Mouse (Mus musculus): Measurements from ENCODE around the gene Ccser1.
"Not testable (repeated sequence)": the region's sequence is repeated elsewhere in the genome, so short reads cannot be mapped to it uniquely, and the experiment has no call there.

Gene Ccser1

DNA sequence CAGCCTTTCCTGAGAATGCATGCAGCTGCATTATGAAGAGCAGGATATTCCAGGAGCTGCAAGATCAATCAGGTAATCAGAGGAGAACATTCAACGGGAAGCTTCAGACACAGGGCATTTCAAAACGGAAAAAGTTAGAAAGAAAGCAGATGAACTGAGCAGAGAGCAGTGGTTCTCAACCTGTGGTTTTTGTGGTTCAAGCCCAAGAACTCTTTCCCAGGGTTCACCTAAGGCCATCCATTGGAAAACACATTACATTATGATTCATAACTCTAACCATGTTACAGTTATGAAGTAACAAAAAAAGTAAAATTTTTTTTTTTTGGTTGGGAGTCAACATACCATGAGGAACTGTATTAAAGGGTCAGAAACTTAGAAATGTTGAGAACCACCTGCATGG, 37.6 kb downstream of the Ccser1 start:
- in situ Hi-C loops (cut with MboI; ENCODE audit: low sequenced_read_pairs) = no loop called here

DNA sequence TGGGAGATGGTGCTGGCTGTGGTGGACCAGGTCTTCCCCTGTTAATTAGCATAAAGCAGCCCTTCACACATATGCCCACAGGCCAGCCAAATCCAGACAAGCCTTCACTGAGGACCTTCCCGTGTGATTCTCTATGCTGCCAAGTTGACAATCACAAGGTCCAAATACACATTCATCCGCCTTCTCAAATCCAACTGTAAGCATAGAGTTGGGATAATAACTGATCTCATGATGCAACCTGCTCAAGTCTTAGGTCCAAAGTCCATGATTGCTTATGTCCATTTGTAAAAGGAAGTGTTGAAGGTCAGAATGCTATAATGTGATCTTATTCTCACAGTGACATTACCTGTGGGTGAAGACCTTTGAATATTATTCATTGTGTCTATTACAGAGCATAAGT, 43.4 kb downstream of the Ccser1 start:
- in situ Hi-C loops (cut with MboI; ENCODE audit: low sequenced_read_pairs) = no loop called here

DNA sequence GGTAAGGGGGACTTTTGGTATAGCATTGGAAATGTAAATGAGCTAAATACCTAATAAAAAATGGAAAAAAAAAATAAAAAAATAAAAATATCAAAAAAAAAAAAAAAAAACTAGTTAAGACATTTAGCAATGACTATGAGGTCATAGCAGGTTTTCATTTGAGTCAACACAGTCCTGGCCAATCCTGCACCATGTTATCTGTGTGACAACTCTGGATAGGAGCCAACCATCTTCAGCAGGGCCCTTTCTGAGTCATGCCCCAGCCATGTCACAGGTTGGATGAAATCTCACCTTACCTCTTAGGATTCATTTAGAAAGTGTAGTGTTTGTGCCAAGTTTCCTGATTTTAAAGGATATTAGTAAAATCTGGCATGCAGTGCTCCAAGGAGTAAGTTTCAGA, 45.2 kb downstream of the Ccser1 start:
- in situ Hi-C loops (cut with MboI; ENCODE audit: low sequenced_read_pairs) = no loop called here

DNA sequence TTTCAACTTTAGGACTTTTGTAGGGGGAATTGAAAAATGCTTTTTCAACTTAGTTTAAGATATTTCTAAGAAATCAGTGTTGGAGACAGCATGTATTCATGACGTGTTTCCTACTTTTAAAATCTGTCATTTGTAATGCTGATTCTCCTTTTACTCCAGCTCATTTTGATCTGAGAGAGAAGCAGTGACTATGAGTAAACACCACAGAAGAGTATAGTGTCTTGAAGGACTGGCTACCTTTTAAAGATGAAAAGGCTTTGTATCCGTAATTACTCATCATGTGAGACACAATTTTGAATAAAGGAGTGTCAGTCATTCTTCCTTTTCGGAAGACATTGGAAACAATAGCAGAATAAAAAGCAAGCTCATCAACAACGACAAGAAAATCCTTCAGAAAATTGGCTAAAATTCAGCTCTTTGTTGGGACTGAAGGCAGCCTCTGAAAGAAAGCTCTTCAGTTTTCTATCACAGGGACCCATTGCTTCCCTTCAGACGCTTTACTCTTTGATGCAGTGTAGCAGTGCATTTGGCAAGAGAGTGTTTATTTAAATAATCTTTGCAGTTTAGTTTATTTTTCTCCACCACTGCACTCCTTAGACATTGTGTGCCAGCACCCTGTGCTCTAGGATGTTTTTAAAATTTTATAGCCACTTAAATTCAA, 50.1 kb downstream of the Ccser1 start:
- in situ Hi-C loops (cut with MboI; ENCODE audit: low sequenced_read_pairs) = no loop called here

DNA sequence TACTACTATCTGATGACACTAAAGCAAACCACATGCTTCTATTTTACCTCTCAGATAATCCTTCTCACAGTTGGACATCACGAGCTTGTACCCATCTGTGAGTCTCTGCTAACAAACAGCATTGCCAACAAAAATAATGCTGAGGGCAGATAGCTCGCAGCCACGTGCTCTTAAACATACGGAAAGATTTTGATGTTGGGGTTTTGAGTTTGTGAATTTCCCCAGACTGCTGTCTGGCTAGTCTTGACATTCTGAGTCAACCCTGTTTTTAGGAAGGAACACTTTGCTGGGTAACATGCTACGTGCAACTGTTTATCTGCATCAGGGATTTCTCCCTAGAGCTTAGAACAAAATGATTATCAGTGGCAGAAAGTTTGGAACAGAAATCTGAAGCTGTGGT, 52.9 kb downstream of the Ccser1 start:
- in situ Hi-C loops (cut with MboI; ENCODE audit: low sequenced_read_pairs) = no loop called here

DNA sequence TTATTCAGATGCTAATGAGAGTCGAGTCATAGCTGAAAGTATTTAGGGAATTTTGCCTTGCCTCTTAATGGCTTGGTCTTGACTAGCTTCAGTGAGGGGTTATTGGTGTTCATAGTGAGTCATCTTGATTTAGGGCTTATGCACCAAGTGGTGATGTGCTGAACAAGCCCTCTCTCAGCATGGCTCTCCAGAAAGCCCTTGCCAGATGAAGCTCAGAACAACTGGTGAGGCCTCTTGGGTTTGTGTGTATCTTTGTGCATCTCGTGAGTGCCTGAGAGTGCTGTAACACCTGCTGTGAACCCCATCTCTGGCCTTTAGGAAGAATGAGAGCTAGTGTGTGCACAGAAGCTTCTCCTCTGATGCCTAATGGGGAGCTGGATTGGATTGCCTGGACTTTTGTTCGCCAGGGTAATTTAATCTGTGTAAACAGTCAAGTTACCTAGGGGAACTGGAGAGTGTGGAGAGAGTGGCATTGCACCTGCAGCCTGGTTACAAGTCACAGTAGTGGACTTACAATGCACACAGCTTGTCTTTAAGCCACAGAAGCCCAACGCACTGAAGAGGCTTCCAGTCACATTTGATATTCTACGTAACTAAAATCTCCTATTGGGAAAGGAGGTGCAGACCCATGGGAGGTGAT, 53.5 kb downstream of the Ccser1 start:
- in situ Hi-C loops (cut with MboI; ENCODE audit: low sequenced_read_pairs) = no loop called here

DNA sequence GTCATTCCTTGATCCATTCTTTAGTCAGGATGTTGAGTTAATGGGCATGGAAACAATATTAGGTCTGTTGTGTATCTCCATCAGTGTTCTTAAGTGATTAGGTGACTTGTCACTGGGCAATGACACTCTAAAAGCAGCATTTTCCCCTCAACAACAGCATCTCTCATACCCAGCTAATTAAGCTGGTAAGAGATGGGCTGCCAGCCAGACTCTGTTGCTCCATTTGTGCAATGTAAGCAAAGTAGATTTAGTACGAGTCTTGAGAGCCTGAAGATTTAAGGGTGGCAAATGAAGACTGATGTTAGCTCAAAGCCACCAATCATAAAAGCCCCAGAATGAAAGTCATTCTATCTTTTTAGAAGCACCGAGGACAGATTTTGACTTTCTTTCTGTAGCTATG, 60.5 kb downstream of the Ccser1 start:
- in situ Hi-C loops (cut with MboI; ENCODE audit: low sequenced_read_pairs) = no loop called here

DNA sequence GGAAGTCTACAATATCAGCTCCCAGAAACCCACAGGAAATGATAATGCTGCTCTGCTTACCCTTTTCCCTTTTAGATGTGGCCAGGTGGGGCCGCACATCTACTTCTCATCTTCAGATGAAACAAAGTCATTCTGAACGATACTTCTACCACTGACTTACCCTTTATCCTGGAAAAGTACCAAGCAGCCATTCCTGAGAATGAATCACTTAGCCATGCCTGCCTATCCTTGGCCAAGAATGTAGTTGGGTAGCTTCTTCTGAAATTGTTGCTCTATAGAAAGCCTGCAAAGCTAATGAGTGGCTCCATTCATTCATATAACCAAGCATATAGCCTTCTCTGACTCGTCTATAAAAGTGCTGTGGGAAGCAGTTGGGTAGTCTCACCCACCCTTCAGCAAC, 62.4 kb downstream of the Ccser1 start:
- in situ Hi-C loops (cut with MboI; ENCODE audit: low sequenced_read_pairs) = no loop called here

DNA sequence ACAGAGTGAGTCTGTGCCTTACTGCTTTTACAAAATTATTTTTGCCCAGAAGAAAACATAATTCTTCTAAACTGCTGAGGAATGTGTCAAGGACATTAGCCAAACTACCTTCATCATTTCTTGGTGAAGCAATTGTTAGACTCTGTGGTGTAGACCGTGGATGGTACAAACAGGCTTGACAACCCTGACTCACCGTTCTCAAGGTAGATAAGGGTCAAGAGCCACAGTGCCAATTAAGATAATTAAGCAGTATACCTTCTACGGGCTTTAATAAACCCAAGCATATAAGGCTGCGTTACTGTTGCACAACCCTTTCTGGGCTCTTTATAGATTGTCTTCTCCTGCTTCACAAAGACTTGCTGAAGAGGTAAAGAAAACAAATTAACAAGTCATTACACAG, 66.4 kb downstream of the Ccser1 start:
- in situ Hi-C loops (cut with MboI; ENCODE audit: low sequenced_read_pairs) = no loop called here

DNA sequence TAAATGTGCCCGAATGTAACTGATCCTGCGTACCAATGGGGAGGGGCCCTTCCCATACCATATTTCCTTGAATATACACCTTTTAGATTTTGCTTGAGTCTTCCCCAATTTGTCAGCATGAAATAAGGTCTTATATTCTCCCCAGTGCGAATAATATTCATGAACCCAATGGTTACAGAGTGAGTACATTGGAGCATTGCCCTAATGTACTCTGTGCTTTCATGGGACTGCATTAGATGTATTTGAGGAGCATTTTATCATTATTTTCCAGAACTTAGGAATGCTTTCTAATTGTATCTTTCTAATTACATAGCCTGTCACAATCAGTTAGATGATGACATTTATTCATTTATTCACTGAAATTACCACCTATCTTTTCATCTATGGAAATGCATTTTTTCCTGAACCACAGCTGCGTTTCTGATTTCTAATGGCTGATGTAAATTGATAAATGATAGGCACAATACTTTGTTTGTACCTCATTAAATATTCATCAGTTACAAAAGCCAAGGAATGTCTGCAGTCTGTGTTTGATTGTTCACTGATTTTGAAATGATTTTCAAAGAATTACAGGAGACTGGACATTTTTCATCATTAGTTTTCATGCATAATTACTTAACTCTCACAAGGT, 67.8 kb downstream of the Ccser1 start:
- in situ Hi-C loops (cut with MboI; ENCODE audit: low sequenced_read_pairs) = no loop called here

DNA sequence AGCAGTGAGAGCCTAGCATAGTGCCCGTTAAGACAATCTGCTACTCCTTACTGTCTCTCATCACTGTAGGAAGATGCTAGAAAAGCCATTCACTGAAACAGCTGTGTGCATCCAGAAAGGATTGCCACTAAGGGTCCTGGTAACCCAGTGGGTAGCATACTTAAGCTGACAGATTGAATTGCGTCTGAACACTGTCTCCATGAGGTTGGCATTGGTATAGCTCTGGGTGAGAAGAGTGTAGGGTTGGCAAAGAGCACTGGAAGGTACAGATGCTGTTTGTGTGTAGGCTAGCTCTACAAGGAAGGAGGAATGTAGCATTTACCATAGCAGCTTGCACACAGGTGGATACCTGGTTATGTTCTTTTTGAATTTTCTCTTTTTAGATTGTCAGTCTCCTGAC, 68.6 kb downstream of the Ccser1 start:
- in situ Hi-C loops (cut with MboI; ENCODE audit: low sequenced_read_pairs) = no loop called here

DNA sequence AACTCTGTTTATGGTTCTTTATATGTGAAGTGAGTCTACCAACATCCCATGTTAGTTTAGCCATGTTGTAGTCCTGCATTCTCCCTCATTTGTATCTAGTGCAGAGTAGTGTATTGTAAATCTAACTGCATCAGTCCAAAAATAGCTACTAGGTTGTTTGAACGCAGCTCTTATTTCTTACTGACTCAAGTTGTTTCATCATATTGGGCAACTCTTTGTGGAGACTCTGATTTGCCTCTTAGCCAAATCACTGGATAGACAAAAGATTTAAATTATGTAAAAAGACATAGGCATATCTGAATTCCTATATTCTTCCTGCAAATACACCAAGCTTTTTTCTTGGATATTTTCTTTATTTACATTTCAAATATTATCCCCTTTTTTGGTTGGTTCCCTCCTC, 71.1 kb downstream of the Ccser1 start:
- in situ Hi-C loops (cut with MboI; ENCODE audit: low sequenced_read_pairs) = no loop called here

DNA sequence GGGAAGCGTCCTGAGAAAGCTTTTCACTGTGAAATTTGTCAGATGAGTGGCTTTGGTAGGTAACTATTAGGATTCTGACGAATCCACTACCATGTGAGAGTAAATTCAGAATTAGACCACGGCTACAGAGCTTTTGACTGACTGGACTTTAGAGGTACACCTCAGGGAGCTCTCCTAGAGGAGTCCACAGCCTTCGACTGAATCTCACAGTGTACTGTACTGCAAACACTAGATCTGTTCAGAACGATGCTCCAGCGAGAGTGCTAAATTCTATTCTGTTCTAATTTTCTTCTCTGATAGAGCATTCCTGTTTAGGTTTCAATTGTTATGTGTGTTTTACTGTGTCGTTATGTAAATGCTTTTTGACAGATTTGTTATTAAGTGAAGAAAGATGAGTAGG, 72.8 kb downstream of the Ccser1 start:
- in situ Hi-C loops (cut with MboI; ENCODE audit: low sequenced_read_pairs) = no loop called here

DNA sequence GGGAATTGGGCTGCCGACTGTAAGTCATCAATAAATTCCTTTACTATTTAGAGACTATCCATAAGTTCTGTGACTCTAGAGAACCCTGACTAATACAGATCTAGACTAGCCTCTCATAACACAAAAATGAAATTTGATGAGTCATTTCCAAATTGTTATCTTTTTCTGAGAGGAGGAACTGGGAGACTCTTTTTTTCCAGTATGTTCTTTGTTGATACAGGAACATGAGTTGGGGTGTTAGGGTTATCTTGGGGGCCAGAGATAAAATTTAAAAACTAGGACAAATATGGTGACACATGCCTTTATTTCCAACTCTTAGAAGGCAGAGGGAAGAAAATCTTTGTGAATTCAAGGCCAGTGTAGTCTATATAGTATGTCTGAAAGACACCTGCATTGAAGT, 75.8 kb downstream of the Ccser1 start:
- in situ Hi-C loops (cut with MboI; ENCODE audit: low sequenced_read_pairs) = not testable (repeated sequence)

DNA sequence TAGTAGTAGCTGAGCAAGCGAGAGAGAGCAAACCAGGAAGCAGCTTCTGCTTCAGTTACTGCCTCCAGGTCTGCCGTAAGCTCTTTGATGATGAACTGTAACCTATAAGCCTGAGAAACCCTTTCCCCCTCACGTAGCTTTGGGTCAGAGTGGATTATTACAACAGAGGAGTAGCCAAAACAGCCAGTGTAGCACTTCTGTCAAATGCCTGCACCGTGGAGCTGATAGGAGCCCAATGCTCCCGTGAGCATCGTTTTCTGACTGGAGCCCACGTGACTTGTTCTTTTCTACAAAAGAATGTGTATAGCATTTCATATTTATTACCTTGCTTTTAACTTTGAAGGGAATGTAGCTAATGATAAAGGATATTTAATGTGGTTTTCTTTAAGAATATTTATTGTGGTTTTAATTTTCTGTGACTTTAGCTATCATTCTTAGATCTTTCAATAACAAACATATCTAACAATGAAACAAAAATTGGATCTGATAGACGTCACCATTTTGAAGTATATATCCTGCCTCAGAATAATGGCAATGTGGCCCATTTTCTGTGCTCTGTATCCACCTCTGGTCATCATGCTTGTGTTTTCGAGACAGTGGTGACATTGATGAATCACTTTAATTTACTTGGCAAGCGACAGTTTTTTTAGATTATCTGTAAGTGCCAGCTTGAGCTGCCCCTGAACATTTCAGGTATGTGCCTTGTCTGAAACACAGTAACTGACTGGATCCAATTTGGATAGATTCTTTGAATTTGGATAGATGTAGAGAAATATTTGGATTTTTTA, 78.9 kb downstream of the Ccser1 start:
- in situ Hi-C loops (cut with MboI; ENCODE audit: low sequenced_read_pairs) = no loop called here

DNA sequence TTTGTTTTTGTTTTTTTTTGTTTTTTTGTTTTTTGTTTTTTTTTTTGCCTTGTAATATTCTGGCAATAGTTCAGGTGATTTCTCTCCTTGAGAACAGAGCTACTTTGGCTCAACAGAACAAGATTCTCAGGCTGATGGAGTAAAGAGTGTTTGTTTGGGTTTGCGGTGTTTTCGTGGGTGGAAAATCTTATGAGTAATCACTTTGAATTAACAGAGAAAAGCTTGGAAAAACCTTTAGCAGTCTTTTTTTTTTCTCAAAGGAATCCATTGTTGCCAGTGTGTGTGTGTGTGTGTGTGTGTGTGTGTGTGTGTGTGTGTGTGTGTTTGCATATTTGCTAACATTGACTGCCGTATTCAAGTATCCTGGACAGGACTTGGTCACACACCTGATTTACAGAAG, 81.3 kb downstream of the Ccser1 start:
- in situ Hi-C loops (cut with MboI; ENCODE audit: low sequenced_read_pairs) = no loop called here

DNA sequence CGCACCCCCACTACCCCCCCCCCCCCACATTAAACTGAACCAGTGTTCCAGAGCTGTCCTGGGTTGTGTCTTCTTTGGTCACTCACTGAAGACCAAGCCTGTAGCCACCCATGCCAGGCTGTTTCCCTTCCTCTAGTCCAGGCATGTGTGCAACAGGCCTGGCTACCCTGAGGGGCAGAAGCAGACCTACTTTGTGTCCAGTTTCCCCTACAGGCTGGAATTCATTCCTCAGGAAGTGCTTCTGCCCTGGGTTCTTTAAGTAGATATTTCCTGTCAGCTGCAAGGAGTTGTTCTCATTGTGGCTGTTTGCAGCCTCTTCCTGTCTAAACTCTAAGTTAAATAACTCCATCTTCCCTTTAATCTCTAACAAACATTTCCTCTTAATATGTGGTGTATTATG, 82.3 kb downstream of the Ccser1 start:
- in situ Hi-C loops (cut with MboI; ENCODE audit: low sequenced_read_pairs) = no loop called here

DNA sequence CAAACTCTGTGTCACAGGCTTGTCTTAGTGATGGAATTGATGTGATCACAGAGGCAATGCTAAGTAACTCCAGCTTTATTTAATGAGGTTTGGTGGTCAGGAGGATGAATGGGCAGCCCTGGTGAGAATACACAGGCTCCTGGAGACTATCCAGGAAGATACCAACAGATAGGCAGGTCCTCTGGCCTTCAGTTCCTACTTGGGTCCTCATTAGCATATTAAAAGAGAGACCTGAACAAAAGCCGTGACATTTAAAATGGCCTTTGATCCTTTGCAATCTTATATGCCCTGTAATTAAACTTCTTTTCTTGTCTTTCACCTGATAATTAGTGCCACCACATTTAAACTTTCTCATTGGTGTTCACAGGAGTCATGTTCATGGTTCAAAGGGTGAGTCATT, 83.2 kb downstream of the Ccser1 start:
- in situ Hi-C loops (cut with MboI; ENCODE audit: low sequenced_read_pairs) = no loop called here

DNA sequence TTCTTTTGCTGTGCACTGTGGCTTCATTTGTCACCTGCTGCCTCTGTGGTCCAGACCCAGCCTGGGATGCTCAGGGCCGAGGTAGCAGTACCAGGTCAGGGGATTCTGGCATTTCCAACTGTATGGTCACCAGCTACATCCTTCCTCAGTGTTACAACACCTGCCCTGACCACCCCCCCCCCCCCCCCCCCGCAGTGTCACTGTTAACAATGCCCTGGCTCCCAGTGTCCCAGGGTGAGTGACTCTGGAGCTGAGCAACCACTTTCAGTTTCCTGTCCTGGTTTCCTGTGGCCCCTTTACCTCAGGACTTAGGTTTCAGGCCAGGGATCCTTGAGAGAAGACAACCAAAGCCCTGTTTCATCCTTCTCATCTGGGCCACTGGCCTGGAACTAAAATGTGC, 90.9 kb downstream of the Ccser1 start:
- in situ Hi-C loops (cut with MboI; ENCODE audit: low sequenced_read_pairs) = no loop called here

DNA sequence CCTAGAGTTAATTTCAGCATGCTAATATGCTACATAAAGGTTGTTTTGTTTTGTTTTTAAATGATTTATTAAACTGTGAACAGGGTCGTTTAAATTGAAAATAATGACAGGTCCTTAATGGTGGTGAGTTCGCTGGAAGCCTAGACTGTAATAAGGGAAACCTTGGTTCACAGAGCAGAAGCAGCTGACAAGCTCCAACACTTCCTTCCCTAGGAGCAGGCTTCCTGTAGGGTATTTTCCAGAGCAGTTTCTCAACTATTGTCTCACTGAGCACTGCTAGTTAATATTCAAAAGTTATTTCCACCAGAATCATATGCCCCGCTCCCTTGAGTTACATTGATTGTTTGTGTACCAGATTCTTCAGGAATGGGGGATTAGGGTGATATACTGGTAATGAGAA, 93.3 kb downstream of the Ccser1 start:
- in situ Hi-C loops (cut with MboI; ENCODE audit: low sequenced_read_pairs) = no loop called here

DNA sequence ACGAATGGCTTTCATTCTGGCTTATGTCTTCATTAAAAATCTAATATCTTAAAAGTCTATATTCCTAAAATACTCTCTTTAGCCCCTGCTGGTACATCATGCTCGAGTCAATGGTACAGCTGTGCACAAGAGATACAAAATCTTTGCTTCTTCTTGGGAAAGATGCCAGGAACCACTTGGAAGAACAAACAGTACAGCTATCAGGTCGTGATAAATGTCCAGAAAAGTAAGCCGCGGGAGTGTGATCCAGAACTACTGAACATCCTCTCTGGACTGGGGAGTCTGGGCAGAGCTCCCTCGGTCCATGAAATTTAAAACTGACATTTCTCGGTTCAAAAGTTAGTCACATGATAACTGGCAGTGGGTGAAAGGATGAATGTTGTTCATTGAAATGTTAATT, 99.4 kb downstream of the Ccser1 start:
- in situ Hi-C loops (cut with MboI; ENCODE audit: low sequenced_read_pairs) = no loop called here

DNA sequence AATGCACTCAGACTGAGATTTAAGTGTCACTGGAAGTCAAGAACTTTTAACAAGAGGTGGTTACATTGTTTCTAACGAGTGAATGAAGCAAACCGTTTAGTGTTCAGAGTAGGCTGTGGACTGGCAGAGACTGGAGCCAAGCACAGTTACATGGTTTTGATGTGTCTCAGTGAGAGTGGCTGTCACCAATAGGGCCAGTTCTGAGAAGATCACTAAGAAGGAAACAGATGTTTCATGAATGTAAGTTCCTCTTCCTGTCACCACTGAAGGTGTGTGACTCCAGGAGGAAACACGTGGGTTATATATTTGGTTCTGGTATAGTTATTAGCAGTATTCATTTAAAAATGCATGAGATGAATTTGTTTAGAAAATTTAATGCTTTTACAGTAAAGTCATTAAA, 112.8 kb downstream of the Ccser1 start:
- in situ Hi-C loops (cut with MboI; ENCODE audit: low sequenced_read_pairs) = no loop called here
